Comparison of ENCODE assay signal across 8 mouse cellular contexts in genomic region chr17:71617033-71617362, GRCm38 (mm10). TPM values are rescaled to one million over a fixed set of nuclear protein-coding genes. Genes with fewer than 3 reads are reported as not detected.
DNase-seq lines count a peak whose midpoint lies in the region; ATAC-seq and TF ChIP-seq lines count a peak whose summit lies in the region.

No protein-coding gene starts in this region.

- ATAC-seq in hindbrain, embryonic 14.5 days (ENCODE audit: low FRiP score) = no peak
- ATAC-seq in midbrain, embryonic 15.5 days (replicated peaks) = no peak

- H3K27ac ChIP-seq in hindbrain, embryonic 14.5 days = no peak overlapping the region
- H3K27ac ChIP-seq in midbrain, embryonic 15.5 days = 0 out of 2 replicates have a peak overlapping the region, but pooled peaks have one; percentile 67

- H3K9ac ChIP-seq in hindbrain, embryonic 14.5 days = peak overlapping the region; percentile 88
- peak overlapping the region; percentile 63 for H3K9ac ChIP-seq in midbrain, embryonic 15.5 days

- H3K27me3 ChIP-seq in hindbrain, embryonic 14.5 days (ENCODE audit: control insufficient read depth, insufficient read depth, low read length) = no peaks in the 10 kb centered on the region
- no peaks in the 10 kb centered on the region for H3K27me3 ChIP-seq in midbrain, embryonic 15.5 days (replicated peaks)

- H3K4me2 ChIP-seq in hindbrain, embryonic 14.5 days (replicated peaks) = peak overlapping the region; percentile 91
- H3K4me2 ChIP-seq in midbrain, embryonic 15.5 days = peak overlapping the region; percentile 81

- peaks cover 7% of the 10 kb centered on the region for H3K4me1 ChIP-seq in lung, adult 2 months (ENCODE audit: control insufficient read depth, insufficient read depth, low read length)
- peaks cover 17% of the 10 kb centered on the region for H3K4me1 ChIP-seq in hindbrain, embryonic 14.5 days (replicated peaks; ENCODE audit: control insufficient read depth, insufficient read depth, low read length)
- H3K4me1 ChIP-seq in midbrain, embryonic 15.5 days = peaks cover 21% of the 10 kb centered on the region

- DNase-seq in lung, adult 2 months = no peak
- DNase-seq in lung, postnatal 36 days = no peak
- peak; percentile 33 for DNase-seq in c-Kit-positive CD71-positive TER-119-negative erythroid progenitor cells, embryonic 14.5 days (ENCODE audit: low read depth)
- no peak for DNase-seq in hindbrain, embryonic 14.5 days (ENCODE audit: low spot score)
- DNase-seq in frontal cortex, postnatal 10 days (ENCODE audit: low spot score in 2 of 2) = no peak
- no peak for DNase-seq in spleen, postnatal 4 days (ENCODE audit: low spot score in 2 of 2)
- no peak for DNase-seq in spleen, postnatal 14 days (ENCODE audit: low spot score in 2 of 2)

- peak overlapping the region; percentile 91 for H3K4me3 ChIP-seq in lung, adult 2 months (replicated peaks; ENCODE audit: extremely low read depth, low read depth, low read length)
- peak overlapping the region; percentile 92 for H3K4me3 ChIP-seq in hindbrain, embryonic 14.5 days (replicated peaks; ENCODE audit: low read length)
- H3K4me3 ChIP-seq in midbrain, embryonic 15.5 days = peak overlapping the region; percentile 74

- peaks cover 7% of the 10 kb centered on the region; the same call in 1 of the 2 replicates for H3K36me3 ChIP-seq in hindbrain, embryonic 14.5 days (replicated peaks; ENCODE audit: control insufficient read depth, insufficient read depth)
- H3K36me3 ChIP-seq in midbrain, embryonic 15.5 days (replicated peaks) = no peaks in the 10 kb centered on the region; the same call in 1 of the 2 replicates

- no peaks in the 10 kb centered on the region for H3K9me3 ChIP-seq in hindbrain, embryonic 14.5 days (ENCODE audit: control insufficient read depth, low read length)
- no peaks in the 10 kb centered on the region for H3K9me3 ChIP-seq in midbrain, embryonic 15.5 days

- no peak for TF ChIP-seq POLR2A in lung, adult 2 months (IDR thresholded peaks at IDR 0.05; ENCODE audit: borderline replicate concordance, extremely low read depth, low read depth, low read length)

- no peak for TF ChIP-seq CTCF in lung, adult 2 months (IDR thresholded peaks at IDR 0.05; ENCODE audit: insufficient read depth, low read length)

- WGBS in lung, adult 2 months = 1% methylated on average over 10 of the region's 10 CpGs
- WGBS in hindbrain, embryonic 14.5 days = under 1% methylated on average over 10 of the region's 10 CpGs
- 0% methylated on average over 10 of the region's 10 CpGs for WGBS in midbrain, embryonic 15.5 days

RNA-seq across cellular contexts. Expression of gene Wdr43, which starts 1.3 kb away (rescaled TPM):
- 5.3 and 8.8 TPM in 2 replicates for polyA plus RNA-seq in lung, adult 2 months (2012; rRNA removed)
- polyA plus RNA-seq in hindbrain, embryonic 14.5 days (2014; fragmentation: Nextera tagmentation; extraction: Ambion mirVana) = 50.3 and 50.9 TPM in 2 replicates
- 52.4 and 53.0 TPM in 2 replicates for polyA plus RNA-seq in midbrain, embryonic 15.5 days (2015; fragmentation: Nextera tagmentation; extraction: Ambion mirVana)

RNA-seq across cellular contexts. Expression of gene Togaram2, which starts 56.1 kb away (rescaled TPM):
- 17.8 and 18.1 TPM in 2 replicates for polyA plus RNA-seq in lung, adult 2 months (2012; rRNA removed)
- 1.0 TPM in 2 replicates for polyA plus RNA-seq in hindbrain, embryonic 14.5 days (2014; fragmentation: Nextera tagmentation; extraction: Ambion mirVana)
- polyA plus RNA-seq in midbrain, embryonic 15.5 days (2015; fragmentation: Nextera tagmentation; extraction: Ambion mirVana) = 0.48 and 0.68 TPM in 2 replicates
